Comparison of ENCODE assay signal across 30 mouse cellular contexts in genomic region chr1:40931374-40931773, GRCm38 (mm10).
A peak's percentile ranks its signal among the peaks of the same experiment; 100 is the strongest.
DNase-seq lines count a peak whose midpoint lies in the region; ATAC-seq and TF ChIP-seq lines count a peak whose summit lies in the region.
"Had no signal": no experiment of that assay in that cellular context is flagged by ENCODE, and none has a peak within 500 bp of the region (broad histone marks: within the 10 kb centered on the region; RNA-seq: fewer than 3 reads in every experiment).

No protein-coding gene starts in this region.

- H3K9me3 ChIP-seq in embryonic facial prominence, embryonic 14.5 days (ENCODE audit: control insufficient read depth, low read length) = no peaks in the 10 kb centered on the region
- H3K9me3 ChIP-seq in embryonic facial prominence, embryonic 10.5 days = no peaks in the 10 kb centered on the region
- no peaks in the 10 kb centered on the region for H3K9me3 ChIP-seq in kidney, embryonic 16.5 days (ENCODE audit: low read length)
- no peaks in the 10 kb centered on the region for H3K9me3 ChIP-seq in midbrain, embryonic 12.5 days
- H3K9me3 ChIP-seq in midbrain, embryonic 13.5 days = no peaks in the 10 kb centered on the region
- H3K9me3 ChIP-seq: embryonic facial prominence, embryonic 15.5 days; forebrain, embryonic 12.5 days; hindbrain, embryonic 12.5 days; intestine, embryonic 15.5 days; lung, embryonic 15.5 days had no signal

- no peaks in the 10 kb centered on the region for H3K4me1 ChIP-seq in embryonic facial prominence, embryonic 14.5 days (ENCODE audit: control insufficient read depth, insufficient read depth, low read length)
- no peaks in the 10 kb centered on the region for H3K4me1 ChIP-seq in embryonic facial prominence, embryonic 10.5 days
- H3K4me1 ChIP-seq in kidney, embryonic 16.5 days (ENCODE audit: insufficient read depth, low read length) = no peaks in the 10 kb centered on the region
- H3K4me1 ChIP-seq in midbrain, embryonic 12.5 days = no peaks in the 10 kb centered on the region
- no peaks in the 10 kb centered on the region for H3K4me1 ChIP-seq in midbrain, embryonic 13.5 days (replicated peaks)
- H3K4me1 ChIP-seq: embryonic facial prominence, embryonic 15.5 days; forebrain, embryonic 12.5 days; hindbrain, embryonic 12.5 days; intestine, embryonic 15.5 days; lung, embryonic 15.5 days had no signal

- peak; percentile 71 for DNase-seq in embryonic facial prominence, embryonic 14.5 days (ENCODE audit: low spot score)
- DNase-seq in embryonic facial prominence, embryonic 10.5 days (ENCODE audit: low spot score) = no peak
- DNase-seq in kidney, adult 9 months = no peak
- DNase-seq in retina, postnatal 1 day = no peak
- DNase-seq: adrenal gland, adult 8-10 months; cerebellum, adult 8-10 months; cerebellum, postnatal 36 days; embryo, embryonic 11 days; forebrain, postnatal 0 days; gastrocnemius, postnatal 14 days; heart, postnatal 36 days; liver; right cerebral cortex, postnatal 14 days; thymus, postnatal 14 days had no signal

- peak; percentile 72; the same call in 1 of the 2 replicates for ATAC-seq in embryonic facial prominence, embryonic 14.5 days (ENCODE audit: low read depth)
- peak; percentile 65 for ATAC-seq in kidney, embryonic 16.5 days (ENCODE audit: low FRiP score, low TSS enrichment)
- ATAC-seq in midbrain, embryonic 12.5 days (ENCODE audit: low FRiP score, low read depth) = no peak
- no peak for ATAC-seq in midbrain, embryonic 13.5 days
- ATAC-seq: forebrain, postnatal 0 days; hindbrain, postnatal 0 days; intestine, embryonic 15.5 days had no signal

- no peak overlapping the region for H3K27ac ChIP-seq in embryonic facial prominence, embryonic 14.5 days (replicated peaks; ENCODE audit: low read depth, low read length)
- H3K27ac ChIP-seq in embryonic facial prominence, embryonic 10.5 days (replicated peaks) = no peak overlapping the region
- H3K27ac ChIP-seq in kidney, embryonic 16.5 days (ENCODE audit: low read length) = no peak overlapping the region
- H3K27ac ChIP-seq in midbrain, embryonic 12.5 days (replicated peaks) = 0 out of 2 replicates have a peak overlapping the region, but pooled peaks have one; percentile 6
- no peak overlapping the region for H3K27ac ChIP-seq in midbrain, embryonic 13.5 days
- H3K27ac ChIP-seq: embryonic facial prominence, embryonic 15.5 days; forebrain, embryonic 12.5 days; hindbrain, embryonic 12.5 days; hindbrain, postnatal 0 days; intestine, embryonic 15.5 days; layer of hippocampus, adult 2 months; left cerebral cortex, adult 2 months; liver, embryonic 14.5 days; lung, embryonic 15.5 days had no signal

- 49% methylated on average over 5 of the region's 5 CpGs for WGBS in embryonic facial prominence, embryonic 14.5 days
- 87% methylated on average over 5 of the region's 5 CpGs for WGBS in embryonic facial prominence, embryonic 10.5 days
- 43% methylated on average over 5 of the region's 5 CpGs for WGBS in kidney, embryonic 16.5 days
- WGBS in midbrain, embryonic 12.5 days = 89% methylated on average over 5 of the region's 5 CpGs
- WGBS in midbrain, embryonic 13.5 days = 87% methylated on average over 5 of the region's 5 CpGs

- no peaks in the 10 kb centered on the region for H3K36me3 ChIP-seq in embryonic facial prominence, embryonic 14.5 days (ENCODE audit: control insufficient read depth, insufficient read depth, low read length)
- H3K36me3 ChIP-seq in embryonic facial prominence, embryonic 10.5 days (replicated peaks) = no peaks in the 10 kb centered on the region
- H3K36me3 ChIP-seq in kidney, embryonic 16.5 days (ENCODE audit: insufficient read depth, low read length) = no peaks in the 10 kb centered on the region
- H3K36me3 ChIP-seq in midbrain, embryonic 12.5 days = no peaks in the 10 kb centered on the region
- no peaks in the 10 kb centered on the region for H3K36me3 ChIP-seq in midbrain, embryonic 13.5 days
- no peaks in the 10 kb centered on the region for H3K36me3 ChIP-seq in myocyte (ENCODE audit: control insufficient read depth, insufficient read depth)
- H3K36me3 ChIP-seq: embryonic facial prominence, embryonic 15.5 days; forebrain, embryonic 12.5 days; G1E; hindbrain, embryonic 12.5 days; intestine, embryonic 15.5 days; lung, embryonic 15.5 days had no signal

- no peak overlapping the region for H3ac ChIP-seq in myocyte (ENCODE audit: control insufficient read depth, insufficient read length)

- no peak overlapping the region for H3K9ac ChIP-seq in embryonic facial prominence, embryonic 14.5 days (ENCODE audit: low read depth, low read length)
- no peak overlapping the region for H3K9ac ChIP-seq in kidney, embryonic 16.5 days (replicated peaks; ENCODE audit: low read length)
- H3K9ac ChIP-seq in midbrain, embryonic 12.5 days (replicated peaks) = no peak overlapping the region
- no peak overlapping the region for H3K9ac ChIP-seq in midbrain, embryonic 13.5 days (replicated peaks)
- H3K9ac ChIP-seq: embryonic facial prominence, embryonic 15.5 days; forebrain, embryonic 12.5 days; forebrain, postnatal 0 days; hindbrain, embryonic 12.5 days; intestine, embryonic 15.5 days; liver, embryonic 14.5 days; lung, embryonic 15.5 days had no signal

- H3K4me2 ChIP-seq in embryonic facial prominence, embryonic 14.5 days (ENCODE audit: low read depth, low read length) = no peak overlapping the region
- no peak overlapping the region for H3K4me2 ChIP-seq in kidney, embryonic 16.5 days (replicated peaks; ENCODE audit: low read depth, low read length)
- no peak overlapping the region for H3K4me2 ChIP-seq in midbrain, embryonic 12.5 days (replicated peaks)
- no peak overlapping the region for H3K4me2 ChIP-seq in midbrain, embryonic 13.5 days (replicated peaks)
- peak overlapping the region; percentile 21 for H3K4me2 ChIP-seq in myocyte (ENCODE audit: low read depth)
- H3K4me2 ChIP-seq: embryonic facial prominence, embryonic 15.5 days; forebrain, embryonic 12.5 days; heart, embryonic 11.5 days; hindbrain, embryonic 12.5 days; intestine, embryonic 15.5 days; lung, embryonic 15.5 days; midbrain, embryonic 11.5 days had no signal

- TF ChIP-seq POLR2A in myocyte (IDR thresholded peaks at IDR 0.05; ENCODE audit: insufficient read length, low read depth) = no peak

- H3K79me2 ChIP-seq in myocyte (ENCODE audit: control insufficient read depth, insufficient read depth) = no peaks in the 10 kb centered on the region

- H3K4me3 ChIP-seq in embryonic facial prominence, embryonic 14.5 days (ENCODE audit: low read depth, low read length) = no peak overlapping the region
- no peak overlapping the region for H3K4me3 ChIP-seq in embryonic facial prominence, embryonic 10.5 days
- no peak overlapping the region for H3K4me3 ChIP-seq in kidney, embryonic 16.5 days (ENCODE audit: low read length)
- H3K4me3 ChIP-seq in midbrain, embryonic 12.5 days = no peak overlapping the region
- H3K4me3 ChIP-seq in midbrain, embryonic 13.5 days (replicated peaks) = no peak overlapping the region
- no peak overlapping the region for H3K4me3 ChIP-seq in myocyte
- H3K4me3 ChIP-seq: embryonic facial prominence, embryonic 15.5 days; forebrain, embryonic 12.5 days; hindbrain, embryonic 12.5 days; intestine, embryonic 15.5 days; layer of hippocampus, adult 2 months; left cerebral cortex, adult 2 months; lung, embryonic 15.5 days had no signal

- no peaks in the 10 kb centered on the region for H3K27me3 ChIP-seq in embryonic facial prominence, embryonic 14.5 days (replicated peaks; ENCODE audit: control insufficient read depth, insufficient read depth, low read length)
- no peaks in the 10 kb centered on the region for H3K27me3 ChIP-seq in embryonic facial prominence, embryonic 10.5 days (replicated peaks; ENCODE audit: low read depth, poor library complexity, severe bottlenecking)
- H3K27me3 ChIP-seq in kidney, embryonic 16.5 days (ENCODE audit: insufficient read depth, low read length) = no peaks in the 10 kb centered on the region
- no peaks in the 10 kb centered on the region for H3K27me3 ChIP-seq in midbrain, embryonic 12.5 days
- H3K27me3 ChIP-seq in midbrain, embryonic 13.5 days = no peaks in the 10 kb centered on the region
- H3K27me3 ChIP-seq in myocyte (ENCODE audit: control insufficient read depth, insufficient read depth, insufficient read length) = no peaks in the 10 kb centered on the region
- H3K27me3 ChIP-seq: embryonic facial prominence, embryonic 15.5 days; forebrain, embryonic 12.5 days; hindbrain, embryonic 12.5 days; intestine, embryonic 15.5 days; lung, embryonic 15.5 days had no signal

TF ChIP-seq in myocyte, 11 proteins besides CTCF, POLR2A, EP300 and RAD21:
- TF ChIP-seq USF1 (IDR thresholded peaks at IDR 0.05; ENCODE audit: low read depth) (no peak), SRF (IDR thresholded peaks at IDR 0.05; ENCODE audit: control insufficient read depth, insufficient read length, low read depth) (no peak), MYOD1 (IDR thresholded peaks at IDR 0.05; ENCODE audit: control insufficient read depth in 1 of 3, insufficient read length in 2 of 3, low read depth in 2 of 3) (no peak), MYOG (IDR thresholded peaks at IDR 0.05; ENCODE audit: control insufficient read depth in 1 of 3, insufficient read depth in 1 of 3, insufficient read length in 2 of 3, low read depth in 2 of 3) (no peak), E2F4 (IDR thresholded peaks at IDR 0.05; ENCODE audit: insufficient read depth) (no peak), REST (IDR thresholded peaks at IDR 0.05; ENCODE audit: insufficient read depth, insufficient read length) (no peak), TCF3 (IDR thresholded peaks at IDR 0.05; ENCODE audit: insufficient read length, low read depth) (no peak), TCF12 (IDR thresholded peaks at IDR 0.05; ENCODE audit: insufficient read depth, poor library complexity, severe bottlenecking) (no peak)
TF ChIP-seq in myocyte: peak in this region for 0.

Comparison
In these comparisons a context has a peak if more than half of its experiments do, and no peak if none do; other contexts are left out.
1. ATAC-seq: peak in embryonic facial prominence, embryonic 14.5 days (single experiment) and kidney, embryonic 16.5 days (single experiment); none in midbrain, embryonic 12.5 days (single experiment) and midbrain, embryonic 13.5 days (single experiment).